Mouse (Mus musculus): ENCODE results near the gene Cpne7.

- TF ChIP-seq POLR2A (IDR thresholded peaks at IDR 0.05; ENCODE audit: insufficient read depth, low read depth, low read length) (no peak), CTCF (IDR thresholded peaks at IDR 0.05; ENCODE audit: insufficient read depth, low read depth, low read length) (no peak)
Observed at GRCm38 (mm10) chr8:123105553-123106326, 11.4 kb upstream of the Cpne7 start.
